Mouse (Mus musculus) bone marrow macrophage, adult 2 months (primary cell): ENCODE data around the gene Hoxd4. TPM values are rescaled to one million over a fixed set of nuclear protein-coding genes. Genes with fewer than 3 reads are reported as not detected.

Source experiments
- H3K27ac ChIP-seq: 2 replicates; pipeline ENCODE4 v1.5.1; 2012; ENCODE audit warnings: low read depth, low read length; ENCODE audit not compliant: insufficient read depth
- H3K4me1 ChIP-seq: 2 replicates; pipeline ENCODE4 v1.6.1; 2012; ENCODE audit warnings: low read length; ENCODE audit not compliant: control insufficient read depth, insufficient read depth
- H3K4me3 ChIP-seq: 2 replicates; pipeline ENCODE4 v1.5.1; 2012; ENCODE audit warnings: mild to moderate bottlenecking, low read length, moderate library complexity; ENCODE audit not compliant: insufficient read depth
- CTCF ChIP-seq: IDR thresholded peaks from 2 replicates; pipeline ENCODE4 v1.5.1; 2012; ENCODE audit warnings: low read depth, mild to moderate bottlenecking, low read length, moderate library complexity
- POLR2A ChIP-seq: IDR thresholded peaks from 2 replicates; pipeline ENCODE4 v1.6.1; 2012; ENCODE audit warnings: mild to moderate bottlenecking, low read depth, low read length, borderline replicate concordance
- polyA plus RNA-seq: library from polyadenylated mRNA; stranded (reverse); fragments of >200 nt; gene quantifications from 2 replicates; pipeline ENCODE4 v1.2.4, GENCODE M21; 2012; ENCODE audit not compliant: missing spikeins, insufficient read depth, insufficient read length

Gene Hoxd4
- polyA plus RNA-seq, 1 experiment = not detected

GRCm38 (mm10) chr2:74740311-74741091, 28.8 kb downstream of the Hoxd4 start:
- H3K27ac ChIP-seq = no peak overlapping the region
- H3K4me1 ChIP-seq = no peaks in the 10 kb centered on the region
- no peak overlapping the region for H3K4me3 ChIP-seq
- TF ChIP-seq CTCF = no peak
- no peak for TF ChIP-seq POLR2A

GRCm38 (mm10) chr2:74741252-74741978, 29.7 kb downstream of the Hoxd4 start:
- TF ChIP-seq POLR2A (no peak), CTCF (no peak)
- Histone ChIP-seq H3K4me3 (no peak overlapping the region), H3K27ac (no peak overlapping the region), H3K4me1 (no peaks in the 10 kb centered on the region)

- TF ChIP-seq POLR2A (no peak), CTCF (no peak)
- Histone ChIP-seq H3K27ac (no peak overlapping the region), H3K4me3 (no peak overlapping the region), H3K4me1 (no peaks in the 10 kb centered on the region)
These were observed 30.2 kb downstream of the Hoxd4 start for GRCm38 (mm10) chr2:74741979-74742277.

GRCm38 (mm10) chr2:74745540-74746297, 34.0 kb downstream of the Hoxd4 start:
- H3K4me1 ChIP-seq = 0 out of 2 replicates have a peak, but pooled peaks cover 2% of the 10 kb centered on the region
- TF ChIP-seq CTCF (no peak), POLR2A (no peak)

DNA sequence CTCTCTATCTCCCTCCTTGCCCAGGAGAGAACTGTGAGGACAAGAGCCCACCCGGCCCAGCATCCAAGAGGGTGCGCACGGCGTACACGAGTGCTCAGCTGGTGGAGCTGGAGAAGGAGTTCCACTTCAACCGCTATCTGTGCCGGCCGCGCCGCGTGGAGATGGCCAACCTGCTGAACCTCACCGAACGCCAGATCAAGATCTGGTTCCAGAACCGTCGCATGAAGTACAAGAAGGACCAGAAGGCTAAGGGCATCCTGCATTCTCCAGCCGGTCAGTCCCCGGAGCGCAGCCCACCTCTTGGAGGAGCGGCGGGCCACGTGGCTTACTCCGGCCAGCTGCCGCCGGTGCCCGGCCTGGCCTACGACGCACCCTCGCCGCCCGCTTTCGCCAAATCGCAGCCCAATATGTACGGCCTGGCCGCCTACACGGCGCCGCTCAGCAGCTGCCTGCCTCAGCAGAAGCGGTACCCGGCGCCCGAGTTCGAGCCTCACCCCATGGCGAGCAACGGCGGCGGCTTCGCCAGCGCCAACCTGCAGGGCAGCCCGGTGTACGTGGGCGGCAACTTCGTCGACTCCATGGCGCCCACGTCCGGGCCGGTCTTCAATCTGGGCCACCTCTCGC, 34.7 kb downstream of the Hoxd4 start:
- TF ChIP-seq POLR2A (no peak), CTCF (no peak)
- 0 out of 2 replicates have a peak, but pooled peaks cover 2% of the 10 kb centered on the region for H3K4me1 ChIP-seq
- H3K27ac ChIP-seq = no peak overlapping the region
- H3K4me3 ChIP-seq = no peak overlapping the region

More at GRCm38 (mm10) chr2:74745540-74746297, 34.0 kb downstream of the Hoxd4 start:
- Histone ChIP-seq H3K27ac (no peak overlapping the region), H3K4me3 (no peak overlapping the region)

GRCm38 (mm10) chr2:74747006-74747405, 35.3 kb downstream of the Hoxd4 start:
- Histone ChIP-seq H3K4me3 (no peak overlapping the region), H3K27ac (no peak overlapping the region), H3K4me1 (0 out of 2 replicates have a peak, but pooled peaks cover 2% of the 10 kb centered on the region)
- TF ChIP-seq POLR2A (no peak), CTCF (no peak)

GRCm38 (mm10) chr2:74747661-74748141, 36.0 kb downstream of the Hoxd4 start:
- no peak overlapping the region for H3K27ac ChIP-seq
- H3K4me1 ChIP-seq = 0 out of 2 replicates have a peak, but pooled peaks cover 2% of the 10 kb centered on the region
- no peak overlapping the region for H3K4me3 ChIP-seq
- TF ChIP-seq CTCF (no peak), POLR2A (no peak)

- TF ChIP-seq CTCF (no peak), POLR2A (no peak)
- Histone ChIP-seq H3K4me1 (0 out of 2 replicates have a peak, but pooled peaks cover 2% of the 10 kb centered on the region), H3K27ac (no peak overlapping the region), H3K4me3 (no peak overlapping the region)
These were observed 36.8 kb downstream of the Hoxd4 start for GRCm38 (mm10) chr2:74748436-74748995.

DNA sequence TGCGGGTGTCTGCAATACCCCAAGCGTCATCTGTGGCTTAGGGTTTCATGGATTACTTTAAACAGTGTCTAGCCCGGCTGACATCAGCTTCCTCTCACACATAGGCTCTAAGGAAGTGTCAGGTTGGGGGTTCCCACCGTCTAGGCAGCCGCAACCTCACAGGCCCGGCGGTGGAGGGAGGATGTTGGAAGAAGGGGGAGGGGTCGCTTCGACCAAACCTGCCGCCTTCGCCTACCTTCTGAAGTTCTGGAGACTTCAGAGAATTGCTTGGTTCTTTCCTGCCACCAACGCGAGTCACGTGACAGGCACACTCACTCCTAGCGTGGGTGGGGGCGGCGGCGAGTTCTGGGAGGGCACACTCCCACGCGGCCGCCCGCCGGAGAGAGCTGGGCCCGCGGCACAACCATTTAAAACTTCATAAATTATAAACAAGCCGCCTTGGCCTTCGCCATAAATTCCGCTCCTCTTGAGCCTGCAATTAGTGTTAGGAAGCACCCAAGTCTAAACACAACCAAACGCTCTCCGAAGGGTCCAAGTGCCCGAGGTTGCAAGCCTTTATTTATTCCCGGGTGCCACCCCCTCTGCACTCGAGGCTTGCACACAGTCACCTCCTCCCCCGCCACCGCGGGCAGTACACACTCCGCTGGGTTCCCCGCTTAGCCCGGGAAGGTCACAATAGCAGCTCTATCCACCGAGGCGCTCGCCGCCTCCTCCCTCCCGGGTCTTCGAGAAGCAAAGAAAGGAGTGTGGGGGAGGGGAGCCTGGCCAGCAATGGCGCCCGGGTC, 37.8 kb downstream of the Hoxd4 start:
- H3K4me3 ChIP-seq = peak overlapping the region; percentile 2; the same call in 1 of the 2 replicates
- no peak overlapping the region for H3K27ac ChIP-seq
- no peak for TF ChIP-seq POLR2A
- no peak for TF ChIP-seq CTCF
- H3K4me1 ChIP-seq = 0 out of 2 replicates have a peak, but pooled peaks cover 2% of the 10 kb centered on the region
